Mouse (Mus musculus): ENCODE measurements around the gene Neurl1a. TPM values are rescaled to one million over a fixed set of nuclear protein-coding genes. Genes with fewer than 3 reads are reported as not detected.

The Neurl1a gene
- total RNA-seq, 1 experiment: 10.2 TPM

GRCm38 (mm10) chr19:47240957-47241356 lies 62.3 kb downstream of the Neurl1a start:
- no peak for TF ChIP-seq CHD2 (IDR thresholded peaks at IDR 0.05; ENCODE audit: low read depth, low read length)
- TF ChIP-seq HCFC1 (IDR thresholded peaks at IDR 0.05; ENCODE audit: borderline replicate concordance, insufficient read depth, low read length): no peak
- TF ChIP-seq MAFK (IDR thresholded peaks at IDR 0.05; ENCODE audit: insufficient read depth, low read depth, low read length): no peak
- TF ChIP-seq ZC3H11A (IDR thresholded peaks at IDR 0.05; ENCODE audit: borderline replicate concordance, low read depth, low read length): no peak
- no peak for TF ChIP-seq ZNF384 (IDR thresholded peaks at IDR 0.05; ENCODE audit: low read depth, low read length)
- Histone ChIP-seq H3K27ac (ENCODE audit: insufficient read depth, low read depth, low read length, poor library complexity, severe bottlenecking) (no peak overlapping the region), H3K4me3 (ENCODE audit: insufficient read depth in 1 of 2, low read depth in 1 of 2, low read length in 2 of 2, poor library complexity in 1 of 2, severe bottlenecking in 1 of 2) (peak overlapping the region; percentile 62 to 88), H3K36me3 (ENCODE audit: control insufficient read depth, insufficient read depth, low read length, poor library complexity, severe bottlenecking) (no peaks in the 10 kb centered on the region), H3K9me3 (ENCODE audit: control insufficient read depth, insufficient read depth, low read depth, low read length) (no peaks in the 10 kb centered on the region), H3K4me1 (ENCODE audit: control insufficient read depth in 2 of 2, insufficient read depth in 2 of 2, low read length in 2 of 2, poor library complexity in 1 of 2) (peaks cover 0 to 11% of the 10 kb centered on the region in 2 experiments; a peak in 1 of 4 replicates), H3K9ac (ENCODE audit: insufficient read depth, low read depth, low read length, poor library complexity, severe bottlenecking) (peak overlapping the region; percentile 53; the same call in 1 of the 2 replicates)
- peak; percentile 76 for DNase-seq (ENCODE audit: low read depth, low spot score)
- in situ Hi-C loops (cut with MboI; ENCODE audit: low sequenced_read_pairs in 2 of 2, unreplicated experiment in 2 of 2): no loop called here

GRCm38 (mm10) chr19:47242227-47242626 lies 63.6 kb downstream of the Neurl1a start:
- H3K27ac ChIP-seq (ENCODE audit: insufficient read depth, low read depth, low read length, poor library complexity, severe bottlenecking): no peak overlapping the region
- peaks cover 0 to 11% of the 10 kb centered on the region in 2 experiments; a peak in 1 of 4 replicates for H3K4me1 ChIP-seq (ENCODE audit: control insufficient read depth in 2 of 2, insufficient read depth in 2 of 2, low read length in 2 of 2, poor library complexity in 1 of 2)
- H3K4me3 ChIP-seq (ENCODE audit: insufficient read depth in 1 of 2, low read depth in 1 of 2, low read length in 2 of 2, poor library complexity in 1 of 2, severe bottlenecking in 1 of 2): no peak overlapping the region
- in situ Hi-C loops (cut with MboI; ENCODE audit: low sequenced_read_pairs in 2 of 2, unreplicated experiment in 2 of 2): no loop called here
- no peak overlapping the region for H3K9ac ChIP-seq (ENCODE audit: insufficient read depth, low read depth, low read length, poor library complexity, severe bottlenecking)
- H3K9me3 ChIP-seq (ENCODE audit: control insufficient read depth, insufficient read depth, low read depth, low read length): no peaks in the 10 kb centered on the region
- TF ChIP-seq CHD2 (IDR thresholded peaks at IDR 0.05; ENCODE audit: low read depth, low read length) (no peak), ZC3H11A (IDR thresholded peaks at IDR 0.05; ENCODE audit: borderline replicate concordance, low read depth, low read length) (no peak), ZNF384 (IDR thresholded peaks at IDR 0.05; ENCODE audit: low read depth, low read length) (no peak), HCFC1 (IDR thresholded peaks at IDR 0.05; ENCODE audit: borderline replicate concordance, insufficient read depth, low read length) (no peak), MAFK (IDR thresholded peaks at IDR 0.05; ENCODE audit: insufficient read depth, low read depth, low read length) (no peak)
- no peak for DNase-seq (ENCODE audit: low read depth, low spot score)
- H3K36me3 ChIP-seq (ENCODE audit: control insufficient read depth, insufficient read depth, low read length, poor library complexity, severe bottlenecking): no peaks in the 10 kb centered on the region

GRCm38 (mm10) chr19:47245512-47245911 lies 66.9 kb downstream of the Neurl1a start:
- TF ChIP-seq ZNF384 (IDR thresholded peaks at IDR 0.05; ENCODE audit: low read depth, low read length) (no peak), MAFK (IDR thresholded peaks at IDR 0.05; ENCODE audit: insufficient read depth, low read depth, low read length) (no peak), CHD2 (IDR thresholded peaks at IDR 0.05; ENCODE audit: low read depth, low read length) (no peak), HCFC1 (IDR thresholded peaks at IDR 0.05; ENCODE audit: borderline replicate concordance, insufficient read depth, low read length) (no peak), ZC3H11A (IDR thresholded peaks at IDR 0.05; ENCODE audit: borderline replicate concordance, low read depth, low read length) (no peak)
- H3K4me3 ChIP-seq (ENCODE audit: insufficient read depth in 1 of 2, low read depth in 1 of 2, low read length in 2 of 2, poor library complexity in 1 of 2, severe bottlenecking in 1 of 2): no peak overlapping the region
- H3K9ac ChIP-seq (ENCODE audit: insufficient read depth, low read depth, low read length, poor library complexity, severe bottlenecking): no peak overlapping the region
- peaks cover 2 to 16% of the 10 kb centered on the region in 2 experiments; a peak in 3 of 4 replicates for H3K4me1 ChIP-seq (ENCODE audit: control insufficient read depth in 2 of 2, insufficient read depth in 2 of 2, low read length in 2 of 2, poor library complexity in 1 of 2)
- no peak for DNase-seq (ENCODE audit: low read depth, low spot score)
- H3K9me3 ChIP-seq (ENCODE audit: control insufficient read depth, insufficient read depth, low read depth, low read length): no peaks in the 10 kb centered on the region
- H3K27ac ChIP-seq (ENCODE audit: insufficient read depth, low read depth, low read length, poor library complexity, severe bottlenecking): no peak overlapping the region
- no peaks in the 10 kb centered on the region for H3K36me3 ChIP-seq (ENCODE audit: control insufficient read depth, insufficient read depth, low read length, poor library complexity, severe bottlenecking)
- in situ Hi-C loops (cut with MboI; ENCODE audit: low sequenced_read_pairs in 2 of 2, unreplicated experiment in 2 of 2): no loop called here

- H3K4me1 ChIP-seq (ENCODE audit: control insufficient read depth in 2 of 2, insufficient read depth in 2 of 2, low read length in 2 of 2, poor library complexity in 1 of 2): peaks cover 2 to 15% of the 10 kb centered on the region in 2 experiments; a peak in 3 of 4 replicates
- H3K9me3 ChIP-seq (ENCODE audit: control insufficient read depth, insufficient read depth, low read depth, low read length): no peaks in the 10 kb centered on the region
- H3K36me3 ChIP-seq (ENCODE audit: control insufficient read depth, insufficient read depth, low read length, poor library complexity, severe bottlenecking): no peaks in the 10 kb centered on the region
- DNase-seq (ENCODE audit: low read depth, low spot score): no peak
- H3K27ac ChIP-seq (ENCODE audit: insufficient read depth, low read depth, low read length, poor library complexity, severe bottlenecking): no peak overlapping the region
- in situ Hi-C loops (cut with MboI; ENCODE audit: low sequenced_read_pairs in 2 of 2, unreplicated experiment in 2 of 2): no loop called here
- no peak overlapping the region for H3K4me3 ChIP-seq (ENCODE audit: insufficient read depth in 1 of 2, low read depth in 1 of 2, low read length in 2 of 2, poor library complexity in 1 of 2, severe bottlenecking in 1 of 2)
- no peak overlapping the region for H3K9ac ChIP-seq (ENCODE audit: insufficient read depth, low read depth, low read length, poor library complexity, severe bottlenecking)
- no peak for TF ChIP-seq ZNF384 (IDR thresholded peaks at IDR 0.05; ENCODE audit: low read depth, low read length)
- TF ChIP-seq ZC3H11A (IDR thresholded peaks at IDR 0.05; ENCODE audit: borderline replicate concordance, low read depth, low read length): no peak
- TF ChIP-seq CHD2 (IDR thresholded peaks at IDR 0.05; ENCODE audit: low read depth, low read length): no peak
These were observed 69.2 kb downstream of the Neurl1a start for GRCm38 (mm10) chr19:47247791-47248190.

- no peak for DNase-seq (ENCODE audit: low read depth, low spot score)
- Histone ChIP-seq H3K9ac (ENCODE audit: insufficient read depth, low read depth, low read length, poor library complexity, severe bottlenecking) (no peak overlapping the region), H3K36me3 (ENCODE audit: control insufficient read depth, insufficient read depth, low read length, poor library complexity, severe bottlenecking) (no peaks in the 10 kb centered on the region), H3K27ac (ENCODE audit: insufficient read depth, low read depth, low read length, poor library complexity, severe bottlenecking) (no peak overlapping the region), H3K9me3 (ENCODE audit: control insufficient read depth, insufficient read depth, low read depth, low read length) (no peaks in the 10 kb centered on the region), H3K4me1 (ENCODE audit: control insufficient read depth in 2 of 2, insufficient read depth in 2 of 2, low read length in 2 of 2, poor library complexity in 1 of 2) (peaks cover 2 to 13% of the 10 kb centered on the region in 2 experiments; a peak in 3 of 4 replicates), H3K4me3 (ENCODE audit: insufficient read depth in 1 of 2, low read depth in 1 of 2, low read length in 2 of 2, poor library complexity in 1 of 2, severe bottlenecking in 1 of 2) (no peak overlapping the region)
- no peak for TF ChIP-seq HCFC1 (IDR thresholded peaks at IDR 0.05; ENCODE audit: borderline replicate concordance, insufficient read depth, low read length)
- no peak for TF ChIP-seq ZNF384 (IDR thresholded peaks at IDR 0.05; ENCODE audit: low read depth, low read length)
- TF ChIP-seq MAFK (IDR thresholded peaks at IDR 0.05; ENCODE audit: insufficient read depth, low read depth, low read length): no peak
- no peak for TF ChIP-seq ZC3H11A (IDR thresholded peaks at IDR 0.05; ENCODE audit: borderline replicate concordance, low read depth, low read length)
- no peak for TF ChIP-seq CHD2 (IDR thresholded peaks at IDR 0.05; ENCODE audit: low read depth, low read length)
- in situ Hi-C loops (cut with MboI; ENCODE audit: low sequenced_read_pairs in 2 of 2, unreplicated experiment in 2 of 2): no loop called here
These were observed 69.7 kb downstream of the Neurl1a start for GRCm38 (mm10) chr19:47248296-47248695.
